In the genomic region with DNA sequence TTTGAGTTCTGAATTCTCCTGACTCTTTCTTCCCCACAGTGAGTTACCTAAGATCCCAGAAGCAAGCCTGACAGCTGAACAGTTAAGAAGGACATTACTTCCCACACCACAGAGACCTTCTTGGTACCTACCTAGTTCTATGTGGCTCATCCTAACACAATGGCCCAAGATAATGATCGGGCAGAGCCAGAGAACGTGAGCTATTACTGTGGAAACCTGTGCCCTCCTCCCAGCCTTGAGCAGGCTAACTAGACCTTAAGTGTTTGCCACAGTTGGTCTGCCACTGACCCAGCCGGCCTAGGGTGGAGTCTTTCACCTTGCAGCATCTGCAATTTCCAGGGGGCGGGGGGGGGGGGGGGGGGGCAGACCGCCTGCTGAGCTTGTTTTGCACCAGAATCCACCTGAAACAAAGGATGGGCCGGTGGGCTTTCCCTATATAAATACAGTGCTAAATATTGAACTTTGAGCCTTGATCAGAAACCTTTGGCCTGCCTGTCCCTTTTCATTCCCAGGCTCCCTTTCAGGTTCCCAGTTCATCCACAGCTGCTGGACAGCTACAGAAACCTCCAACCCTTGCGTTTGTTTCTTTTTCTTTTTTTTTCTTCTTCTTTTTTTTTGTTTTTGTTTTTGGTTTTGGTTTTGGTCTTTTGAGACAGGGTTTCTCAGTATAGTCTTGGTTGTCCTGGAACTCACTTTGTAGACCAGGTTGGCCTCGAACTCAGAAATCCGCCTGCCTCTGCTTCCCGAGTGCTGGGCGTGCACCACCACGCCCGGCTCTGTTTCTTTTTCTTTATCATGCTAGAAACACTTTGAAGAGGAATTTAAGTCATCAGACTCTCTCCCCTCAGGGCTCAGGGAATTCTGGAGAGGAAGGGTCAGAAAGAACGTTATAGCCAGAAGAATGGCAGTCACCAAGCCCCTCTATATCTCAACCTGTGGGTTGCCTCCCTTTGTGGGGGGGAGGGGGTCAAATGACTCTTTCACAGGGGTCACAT, we compare ENCODE assay signal across 43 mouse cellular contexts. TPM values are rescaled to one million over a fixed set of nuclear protein-coding genes. Genes with fewer than 3 reads are reported as not detected.
"Had no signal": no experiment of that assay in that cellular context is flagged by ENCODE, and none has a peak within 500 bp of the region (broad histone marks: within the 10 kb centered on the region; RNA-seq: fewer than 3 reads in every experiment).

No protein-coding gene starts in this region.

- H3K27me3 ChIP-seq: heart, embryonic 12.5 days; hindbrain, embryonic 12.5 days; kidney, embryonic 15.5 days; limb, embryonic 13.5 days; limb, embryonic 15.5 days; liver, embryonic 12.5 days had no signal

- H3K9me3 ChIP-seq: heart, embryonic 10.5 days; hindbrain, embryonic 12.5 days; kidney, embryonic 15.5 days; limb, embryonic 13.5 days; limb, embryonic 15.5 days had no signal

- H3K4me1 ChIP-seq: heart, embryonic 10.5 days; heart, embryonic 12.5 days; hindbrain, embryonic 10.5 days; hindbrain, embryonic 12.5 days; kidney, embryonic 15.5 days; limb, embryonic 13.5 days; limb, embryonic 15.5 days; liver, embryonic 12.5 days had no signal

- H3K4me3 ChIP-seq: gastrocnemius, adult 2 months; heart, embryonic 10.5 days; heart, embryonic 12.5 days; hindbrain, embryonic 10.5 days; hindbrain, embryonic 12.5 days; kidney, embryonic 15.5 days; limb, embryonic 13.5 days; limb, embryonic 15.5 days; liver, embryonic 12.5 days had no signal

- DNase-seq: gastrocnemius, adult 2 months; gastrocnemius, postnatal 10 days; gastrocnemius, postnatal 25 days; heart, adult 18-20 months; heart, postnatal 10 days; heart, postnatal 4 days; kidney, adult 11 months; kidney, adult 2 months; kidney, adult 9 months; kidney, postnatal 14 days; kidney, postnatal 36 days; layer of hippocampus, adult 9-11 months; layer of hippocampus, postnatal 36 days; left cerebral cortex, postnatal 4 days had no signal

- H3K9ac ChIP-seq: heart, embryonic 12.5 days; hindbrain, embryonic 12.5 days; hindbrain, embryonic 14.5 days; kidney, embryonic 15.5 days; limb, embryonic 13.5 days; limb, embryonic 15.5 days; liver, embryonic 12.5 days had no signal

- H3K36me3 ChIP-seq: heart, embryonic 10.5 days; heart, embryonic 12.5 days; hindbrain, embryonic 10.5 days; hindbrain, embryonic 12.5 days; kidney, embryonic 15.5 days; limb, embryonic 13.5 days; limb, embryonic 15.5 days; liver, embryonic 12.5 days had no signal

- H3K27ac ChIP-seq: gastrocnemius, adult 2 months; heart, embryonic 10.5 days; hindbrain, embryonic 10.5 days; hindbrain, embryonic 12.5 days; hindbrain, embryonic 14.5 days; kidney, embryonic 15.5 days; kidney, postnatal 0 days; limb, embryonic 13.5 days; limb, embryonic 15.5 days; liver, embryonic 12.5 days had no signal

RNA-seq across cellular contexts. Expression of gene Rpl36-ps4, which starts 42.6 kb away (rescaled TPM):
- total RNA-seq: gastrocnemius, adult 2 months; gastrocnemius, postnatal 10 days; gastrocnemius, postnatal 25 days; gastrocnemius, postnatal 4 days; granulocyte monocyte progenitor cell, adult 5-6 weeks; heart, adult 18-20 months; heart, adult 8-10 months; heart, postnatal 10 days; heart, postnatal 25 days; heart, postnatal 4 days; layer of hippocampus, adult 18-20 months; layer of hippocampus, adult 8-10 months; layer of hippocampus, postnatal 14 days; layer of hippocampus, postnatal 36 days; left cerebral cortex, adult 18-20 months; left cerebral cortex, adult 8-10 months; left cerebral cortex, postnatal 10 days; left cerebral cortex, postnatal 25 days; left cerebral cortex, postnatal 4 days; liver, adult 2 months had no signal
- polyA plus RNA-seq: heart, embryonic 10.5 days; heart, embryonic 12.5 days; heart, embryonic 14.5 days; heart, embryonic 16.5 days; hindbrain, embryonic 10.5 days; hindbrain, embryonic 12.5 days; hindbrain, embryonic 14.5 days; hindbrain, embryonic 16.5 days; intestine, embryonic 14.5 days; intestine, embryonic 16.5 days; kidney, adult 2 months; kidney, embryonic 15.5 days; kidney, postnatal 0 days; large intestine, adult 2 months; limb, embryonic 11.5 days; limb, embryonic 13.5 days; limb, embryonic 15.5 days; liver, adult 2 months; liver, embryonic 12.5 days had no signal
